In the genomic region with DNA sequence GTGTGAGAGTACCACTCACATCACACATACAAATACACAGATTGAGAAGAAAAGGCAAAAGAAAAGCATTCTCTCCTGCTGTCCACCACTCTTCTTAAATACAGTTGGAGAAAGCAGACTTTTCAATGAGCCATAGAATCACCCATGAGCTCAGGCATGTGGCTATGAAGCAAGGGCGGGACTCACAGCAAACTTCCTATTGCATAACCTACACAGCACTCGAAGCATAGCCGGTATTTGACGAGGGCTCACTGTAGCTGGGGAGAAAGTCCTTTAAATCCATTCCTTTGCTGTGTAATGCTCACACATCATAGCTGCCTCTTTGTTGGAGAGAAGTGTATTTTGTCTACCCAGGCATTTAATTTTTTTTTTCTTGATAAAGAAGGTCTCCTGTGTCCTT, we compare ENCODE assay signal across 9 mouse cellular contexts. TPM values are rescaled to one million over a fixed set of nuclear protein-coding genes. Genes with fewer than 3 reads are reported as not detected.
DNase-seq lines count a peak whose midpoint lies in the region; ATAC-seq and TF ChIP-seq lines count a peak whose summit lies in the region.
"Had no signal": no experiment of that assay in that cellular context is flagged by ENCODE, and none has a peak within 500 bp of the region (broad histone marks: within the 10 kb centered on the region; RNA-seq: fewer than 3 reads in every experiment).

No protein-coding gene starts in this region.

- intact Hi-C loops in heart, postnatal 10 days (cut with DNase I), result no loop called here

- H3K4me1 ChIP-seq in heart, embryonic 15.5 days (replicated peaks), result peaks cover 57% of the 10 kb centered on the region
- peaks cover 33% of the 10 kb centered on the region for H3K4me1 ChIP-seq in intestine, postnatal 0 days (replicated peaks; ENCODE audit: control insufficient read depth, insufficient read depth, low read length)
- peaks cover 75% of the 10 kb centered on the region for H3K4me1 ChIP-seq in megakaryocyte, embryonic 14.5 days

- H3K9me3 ChIP-seq in heart, embryonic 15.5 days (replicated peaks), result no peaks in the 10 kb centered on the region
- no peaks in the 10 kb centered on the region for H3K9me3 ChIP-seq in intestine, postnatal 0 days (ENCODE audit: control insufficient read depth)
- 0 out of 2 replicates have a peak, but pooled peaks cover 2% of the 10 kb centered on the region for H3K9me3 ChIP-seq in megakaryocyte, embryonic 14.5 days
- H3K9me3 ChIP-seq: midbrain, embryonic 10.5 days had no signal

- no peak overlapping the region for H3K4me2 ChIP-seq in heart, embryonic 15.5 days
- H3K4me2 ChIP-seq in intestine, postnatal 0 days (replicated peaks; ENCODE audit: low read depth), result no peak overlapping the region

- no peak for ATAC-seq in heart, embryonic 15.5 days (replicated peaks; ENCODE audit: insufficient number of reproducible peaks, insufficient read depth, low FRiP score, low read depth)
- peak; percentile 39 for ATAC-seq in intestine, postnatal 0 days

- 30% methylated on average over 4 of the region's 4 CpGs for WGBS in heart, embryonic 15.5 days
- 5% methylated on average over 4 of the region's 4 CpGs for WGBS in intestine, postnatal 0 days

- no peaks in the 10 kb centered on the region for H3K27me3 ChIP-seq in heart, embryonic 15.5 days
- no peaks in the 10 kb centered on the region for H3K27me3 ChIP-seq in intestine, postnatal 0 days (replicated peaks; ENCODE audit: control insufficient read depth, insufficient read depth, low read length)
- H3K27me3 ChIP-seq in megakaryocyte, embryonic 14.5 days (replicated peaks), result peaks cover 41% of the 10 kb centered on the region

- H3K36me3 ChIP-seq in heart, embryonic 15.5 days, result no peaks in the 10 kb centered on the region
- no peaks in the 10 kb centered on the region for H3K36me3 ChIP-seq in intestine, postnatal 0 days (ENCODE audit: control insufficient read depth, insufficient read depth)
- no peaks in the 10 kb centered on the region for H3K36me3 ChIP-seq in megakaryocyte, embryonic 14.5 days (replicated peaks; ENCODE audit: low read length)
- H3K36me3 ChIP-seq: midbrain, embryonic 10.5 days had no signal

- DNase-seq in heart, postnatal 10 days, result no peak
- peak; percentile 79 for DNase-seq in NIH3T3 (ENCODE audit: low read depth)
- DNase-seq in cerebellum, adult 9-10 months, result no peak
- no peak for DNase-seq in cerebellum, adult 11 months
- DNase-seq in testis, postnatal 14 days (ENCODE audit: low spot score), result no peak

- no peak overlapping the region for H3K4me3 ChIP-seq in heart, embryonic 15.5 days
- no peak overlapping the region for H3K4me3 ChIP-seq in intestine, postnatal 0 days (ENCODE audit: low read depth, low read length)
- H3K4me3 ChIP-seq in megakaryocyte, embryonic 14.5 days (replicated peaks), result peak overlapping the region; percentile 26
- H3K4me3 ChIP-seq: midbrain, embryonic 10.5 days had no signal

- TF ChIP-seq CTCF in intestine, postnatal 0 days (IDR thresholded peaks at IDR 0.05; ENCODE audit: low read depth), result no peak

- H3K9ac ChIP-seq in heart, embryonic 15.5 days, result no peak overlapping the region
- no peak overlapping the region for H3K9ac ChIP-seq in intestine, postnatal 0 days (ENCODE audit: low read depth, low read length)

- H3K27ac ChIP-seq in heart, embryonic 15.5 days, result peak overlapping the region; percentile 2; the same call in 1 of the 2 replicates
- H3K27ac ChIP-seq in intestine, postnatal 0 days (ENCODE audit: low read depth, low read length), result no peak overlapping the region
- H3K27ac ChIP-seq: midbrain, embryonic 10.5 days had no signal

RNA-seq across cellular contexts. Expression of a gene that starts 19.4 kb away (rescaled TPM):
- polyA plus RNA-seq in heart, embryonic 15.5 days (2015; fragmentation: Nextera tagmentation; extraction: Ambion mirVana), result 21.0 and 22.4 TPM in 2 replicates
- 10 to 100 TPM; 90.0 to 93.5 TPM for total RNA-seq in heart, postnatal 10 days (2021)
- 13.3 and 16.9 TPM in 2 replicates for polyA plus RNA-seq in intestine, postnatal 0 days (2015; fragmentation: Nextera tagmentation; extraction: Ambion mirVana)
- 0.97 and 1.0 TPM in 2 replicates for polyA plus RNA-seq in megakaryocyte, embryonic 14.5 days (2012; ENCODE audit: insufficient read depth, low replicate concordance)
